ENCODE assay signal across 9 mouse cellular contexts in the genomic region with DNA sequence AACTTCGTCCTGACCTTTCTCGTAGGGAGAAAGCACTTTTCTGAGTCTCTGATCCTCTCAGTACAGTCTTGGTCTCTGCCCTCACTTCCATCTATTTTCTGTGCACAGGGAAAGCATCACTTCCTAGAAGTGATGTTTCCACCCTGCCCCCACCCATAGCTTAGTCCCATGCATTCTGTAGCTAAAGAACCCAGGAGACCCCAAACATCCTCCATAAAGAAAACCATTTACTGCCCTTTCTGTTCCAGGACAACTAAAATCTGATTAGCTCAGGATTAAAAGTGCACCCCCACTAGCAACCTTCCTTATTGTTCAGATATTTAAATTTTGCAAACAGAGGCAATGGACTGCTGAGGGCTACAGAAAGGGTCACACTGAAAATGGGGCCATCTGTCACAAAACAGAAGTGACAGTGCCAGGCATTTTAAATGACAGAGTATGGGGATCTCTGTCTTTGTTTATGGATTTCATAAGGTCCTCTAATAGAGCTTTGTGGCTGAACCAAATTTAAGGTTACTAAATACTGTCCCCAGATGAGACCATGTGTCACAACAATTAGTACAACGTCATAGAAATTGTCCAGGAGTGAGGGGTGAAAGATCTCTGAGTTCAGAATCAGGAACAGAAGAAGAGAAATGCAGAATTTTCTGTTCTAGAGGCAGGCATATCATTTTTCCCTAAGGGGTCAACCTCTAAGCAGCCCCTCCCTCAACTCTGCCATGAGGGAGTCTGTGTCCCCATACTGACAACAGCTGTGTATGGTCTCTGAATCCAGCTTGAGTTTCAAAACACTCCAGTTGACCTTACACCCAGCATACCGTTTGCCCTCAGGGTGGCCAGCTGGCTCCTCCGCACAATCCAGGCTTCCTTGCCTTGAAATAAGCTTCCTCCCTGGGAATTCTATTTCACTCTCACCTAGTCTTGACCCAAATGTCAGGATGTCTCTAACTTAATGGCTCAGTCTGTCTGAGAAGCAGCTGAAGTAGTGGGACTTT.
DNase-seq lines count a peak whose midpoint lies in the region; ATAC-seq and TF ChIP-seq lines count a peak whose summit lies in the region.
"Had no signal": no experiment of that assay in that cellular context is flagged by ENCODE, and none has a peak within 500 bp of the region (broad histone marks: within the 10 kb centered on the region; RNA-seq: fewer than 3 reads in every experiment).

No protein-coding gene starts in this region.

- H3K4me1 ChIP-seq in lung, embryonic 14.5 days (ENCODE audit: insufficient read depth), result no peaks in the 10 kb centered on the region
- H3K4me1 ChIP-seq in hindbrain, embryonic 13.5 days (replicated peaks), result peaks cover 29% of the 10 kb centered on the region
- H3K4me1 ChIP-seq in neural tube, embryonic 12.5 days, result peaks cover 13% of the 10 kb centered on the region
- no peaks in the 10 kb centered on the region for H3K4me1 ChIP-seq in liver, embryonic 11.5 days (replicated peaks; ENCODE audit: control insufficient read depth, insufficient read depth, low read length)

- no peak overlapping the region for H3K4me3 ChIP-seq in lung, embryonic 14.5 days (ENCODE audit: low read depth, low read length)
- H3K4me3 ChIP-seq in hindbrain, embryonic 13.5 days, result no peak overlapping the region
- no peak overlapping the region for H3K4me3 ChIP-seq in neural tube, embryonic 12.5 days
- no peak overlapping the region for H3K4me3 ChIP-seq in liver, embryonic 11.5 days (ENCODE audit: low read depth, low read length)

- no peaks in the 10 kb centered on the region for H3K36me3 ChIP-seq in lung, embryonic 14.5 days (ENCODE audit: insufficient read depth)
- H3K36me3 ChIP-seq in hindbrain, embryonic 13.5 days, result no peaks in the 10 kb centered on the region
- no peaks in the 10 kb centered on the region for H3K36me3 ChIP-seq in neural tube, embryonic 12.5 days
- no peaks in the 10 kb centered on the region for H3K36me3 ChIP-seq in liver, embryonic 11.5 days (ENCODE audit: control insufficient read depth, insufficient read depth, low read length)

- no peak overlapping the region for H3K9ac ChIP-seq in lung, embryonic 14.5 days
- no peak overlapping the region for H3K9ac ChIP-seq in hindbrain, embryonic 13.5 days
- H3K9ac ChIP-seq in neural tube, embryonic 12.5 days, result no peak overlapping the region
- H3K9ac ChIP-seq in liver, embryonic 11.5 days (ENCODE audit: low read depth, low read length), result no peak overlapping the region

- DNase-seq in cerebellum, adult 18-20 months, result peak; percentile 9 to 17
- no peak for DNase-seq in cerebellum, postnatal 4 days (ENCODE audit: low spot score in 2 of 2)
- DNase-seq in lung, embryonic 14.5 days, result peak; percentile 25
- no peak for DNase-seq in lung, postnatal 25 days (ENCODE audit: low spot score)
- no peak for DNase-seq in urinary bladder, postnatal 14 days (ENCODE audit: low spot score)
- no peak for DNase-seq in liver, embryonic 11.5 days (ENCODE audit: low spot score)

- no peak for ATAC-seq in lung, embryonic 14.5 days (ENCODE audit: insufficient read depth)
- peak; percentile 63 for ATAC-seq in hindbrain, embryonic 13.5 days (ENCODE audit: low FRiP score)
- peak; percentile 62; the same call in 1 of the 2 replicates for ATAC-seq in neural tube, embryonic 12.5 days (ENCODE audit: low FRiP score, low read depth)
- no peak for ATAC-seq in liver, embryonic 11.5 days (replicated peaks; ENCODE audit: low FRiP score)
- ATAC-seq: Patski had no signal

- no peak overlapping the region for H3K4me2 ChIP-seq in lung, embryonic 14.5 days
- H3K4me2 ChIP-seq in hindbrain, embryonic 13.5 days, result no peak overlapping the region
- no peak overlapping the region for H3K4me2 ChIP-seq in neural tube, embryonic 12.5 days (replicated peaks)
- no peak overlapping the region for H3K4me2 ChIP-seq in liver, embryonic 11.5 days

- H3K27ac ChIP-seq in lung, embryonic 14.5 days (ENCODE audit: low read depth), result no peak overlapping the region
- peak overlapping the region; percentile 76 for H3K27ac ChIP-seq in hindbrain, embryonic 13.5 days
- no peak overlapping the region for H3K27ac ChIP-seq in neural tube, embryonic 12.5 days
- no peak overlapping the region for H3K27ac ChIP-seq in liver, embryonic 11.5 days (ENCODE audit: low read depth, low read length)

- WGBS in lung, embryonic 14.5 days, result 46% methylated on average over 5 of the region's 5 CpGs
- 42% methylated on average over 5 of the region's 5 CpGs for WGBS in hindbrain, embryonic 13.5 days
- WGBS in neural tube, embryonic 12.5 days, result 55% methylated on average over 5 of the region's 5 CpGs
- 73% methylated on average over 5 of the region's 5 CpGs for WGBS in liver, embryonic 11.5 days

- H3K9me3 ChIP-seq in lung, embryonic 14.5 days (ENCODE audit: low read depth, low read length), result no peaks in the 10 kb centered on the region
- no peaks in the 10 kb centered on the region for H3K9me3 ChIP-seq in hindbrain, embryonic 13.5 days
- no peaks in the 10 kb centered on the region for H3K9me3 ChIP-seq in neural tube, embryonic 12.5 days
- H3K9me3 ChIP-seq in liver, embryonic 11.5 days (ENCODE audit: control insufficient read depth, low read length), result no peaks in the 10 kb centered on the region

- no peaks in the 10 kb centered on the region for H3K27me3 ChIP-seq in lung, embryonic 14.5 days (ENCODE audit: insufficient read depth, low read length)
- H3K27me3 ChIP-seq in hindbrain, embryonic 13.5 days, result no peaks in the 10 kb centered on the region
- no peaks in the 10 kb centered on the region for H3K27me3 ChIP-seq in neural tube, embryonic 12.5 days (replicated peaks)
- H3K27me3 ChIP-seq in liver, embryonic 11.5 days (replicated peaks; ENCODE audit: control insufficient read depth, insufficient read depth, low read length), result no peaks in the 10 kb centered on the region

- no peak for TF ChIP-seq CTCF in lung, embryonic 14.5 days (IDR thresholded peaks at IDR 0.05; ENCODE audit: low read depth)

Comparison
In these comparisons a context has a peak if more than half of its experiments do, and no peak if none do; other contexts are left out.
1. DNase-seq: peak in cerebellum, adult 18-20 months (2 of 2) and lung, embryonic 14.5 days (single experiment); none in cerebellum, postnatal 4 days (0 of 2), lung, postnatal 25 days (single experiment), urinary bladder, postnatal 14 days (single experiment) and liver, embryonic 11.5 days (single experiment).
2. ATAC-seq: peak in hindbrain, embryonic 13.5 days (single experiment) and neural tube, embryonic 12.5 days (single experiment); none in lung, embryonic 14.5 days (single experiment) and liver, embryonic 11.5 days (single experiment).